Mouse (Mus musculus): Measurements from ENCODE around the gene Etnppl. TPM values are rescaled to one million over a fixed set of nuclear protein-coding genes. Genes with fewer than 3 reads are reported as not detected.

Gene Etnppl
- polyA plus RNA-seq (2015; fragmentation: Nextera tagmentation; extraction: Ambion mirVana), result not detected in 2 replicates

DNA sequence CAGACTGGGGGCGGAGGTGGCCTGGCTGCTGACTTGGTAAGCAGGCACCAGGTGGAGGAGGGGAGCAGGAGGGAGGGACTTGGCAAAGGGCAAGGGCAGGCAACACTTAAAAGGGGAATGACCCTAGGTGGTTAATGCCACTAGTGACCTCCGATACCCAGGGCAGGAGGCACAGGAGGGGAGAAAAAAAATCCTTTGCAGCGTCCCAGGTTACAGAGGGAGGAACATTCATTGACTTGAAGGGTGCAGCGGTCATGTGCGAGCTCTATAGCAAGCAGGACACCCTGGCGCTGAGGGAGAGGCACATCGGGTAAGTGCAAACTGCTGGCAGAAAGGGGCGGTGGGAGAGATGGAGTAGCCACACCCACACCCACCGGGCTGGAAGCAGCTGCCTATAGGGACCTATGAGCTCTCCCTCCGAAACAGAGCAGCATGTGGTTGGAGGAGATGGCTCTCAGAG is at the start of gene Etnppl:
TSS of gene Etnppl (plus strand) at position 10 of the 460 bp plus-strand sequence.
- H3K36me3 ChIP-seq, result no peaks in the 10 kb centered on the region
- ATAC-seq (ENCODE audit: borderline replicate concordance, extremely low read depth, low FRiP score, low TSS enrichment), result 0 out of 2 replicates have a peak, but pooled peaks have one; percentile 49
- 4% methylated on average over 10 of the region's 10 CpGs for WGBS
- H3K4me3 ChIP-seq, result 0 out of 2 replicates have a peak within 1 kb of the TSS, but pooled peaks have one; percentile 10
- no peak within 1 kb of the TSS for H3K27ac ChIP-seq
- peaks cover 7% of the 10 kb centered on the region; the same call in 1 of the 2 replicates for H3K4me1 ChIP-seq
- H3K4me2 ChIP-seq, result peak within 1 kb of the TSS; percentile 52
- H3K9ac ChIP-seq, result no peak within 1 kb of the TSS
- no peaks in the 10 kb centered on the region for H3K9me3 ChIP-seq
- H3K27me3 ChIP-seq, result peaks cover 7% of the 10 kb centered on the region; the same call in 1 of the 2 replicates

GRCm38 (mm10) chr3:130568331-130569095 is 48.7 kb upstream of the Etnppl start:
- Histone ChIP-seq H3K36me3 (no peaks in the 10 kb centered on the region), H3K4me2 (no peak overlapping the region), H3K27me3 (no peaks in the 10 kb centered on the region), H3K9me3 (no peaks in the 10 kb centered on the region), H3K9ac (no peak overlapping the region), H3K4me3 (no peak overlapping the region), H3K4me1 (peaks cover 10% of the 10 kb centered on the region), H3K27ac (peak overlapping the region; percentile 69)
- peak; percentile 80 for ATAC-seq (ENCODE audit: borderline replicate concordance, extremely low read depth, low FRiP score, low TSS enrichment)
- 42% methylated on average over 16 of the region's 16 CpGs for WGBS

GRCm38 (mm10) chr3:130573243-130573642 is 44.0 kb upstream of the Etnppl start:
- Histone ChIP-seq H3K36me3 (no peaks in the 10 kb centered on the region), H3K27ac (no peak overlapping the region), H3K4me1 (peaks cover 7% of the 10 kb centered on the region), H3K4me3 (no peak overlapping the region), H3K9me3 (no peaks in the 10 kb centered on the region), H3K4me2 (no peak overlapping the region), H3K9ac (no peak overlapping the region), H3K27me3 (no peaks in the 10 kb centered on the region)
- WGBS, result 67% methylated on average over 5 of the region's 5 CpGs
- ATAC-seq (ENCODE audit: borderline replicate concordance, extremely low read depth, low FRiP score, low TSS enrichment), result no peak

DNA sequence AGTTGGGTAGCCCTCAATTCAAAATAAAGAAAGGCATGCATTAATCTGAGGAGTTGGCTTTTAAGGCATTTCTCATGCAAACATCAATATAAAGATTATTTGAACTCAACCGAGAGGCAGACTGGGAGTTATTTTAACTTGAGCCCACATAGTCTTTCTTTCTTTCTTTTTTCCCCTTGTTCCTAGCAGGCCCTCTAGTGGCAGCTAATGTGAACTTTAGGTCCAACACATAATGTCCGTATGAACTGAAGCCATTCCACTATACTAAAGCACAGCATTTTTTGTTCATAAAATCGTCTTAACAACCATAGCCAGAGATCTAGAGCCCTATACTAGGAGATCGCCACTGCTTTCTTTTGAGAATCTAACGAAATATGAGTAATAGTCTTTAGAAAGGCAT is 42.6 kb upstream of the Etnppl start:
- Histone ChIP-seq H3K9ac (no peak overlapping the region), H3K27me3 (no peaks in the 10 kb centered on the region), H3K36me3 (no peaks in the 10 kb centered on the region), H3K27ac (no peak overlapping the region), H3K4me1 (0 out of 2 replicates have a peak, but pooled peaks cover 2% of the 10 kb centered on the region), H3K4me3 (no peak overlapping the region), H3K4me2 (no peak overlapping the region), H3K9me3 (no peaks in the 10 kb centered on the region)
- no peak for ATAC-seq (ENCODE audit: borderline replicate concordance, extremely low read depth, low FRiP score, low TSS enrichment)
- 12% methylated on average over 5 of the region's 5 CpGs for WGBS

GRCm38 (mm10) chr3:130576683-130577082 is 40.6 kb upstream of the Etnppl start:
- H3K4me1 ChIP-seq, result 0 out of 2 replicates have a peak, but pooled peaks cover 3% of the 10 kb centered on the region
- ATAC-seq (ENCODE audit: borderline replicate concordance, extremely low read depth, low FRiP score, low TSS enrichment), result no peak
- no peak overlapping the region for H3K9ac ChIP-seq
- no peaks in the 10 kb centered on the region for H3K9me3 ChIP-seq
- H3K27me3 ChIP-seq, result no peaks in the 10 kb centered on the region
- no peaks in the 10 kb centered on the region for H3K36me3 ChIP-seq
- H3K4me2 ChIP-seq, result no peak overlapping the region
- WGBS, result 68% methylated on average over 6 of the region's 6 CpGs
- H3K4me3 ChIP-seq, result no peak overlapping the region
- no peak overlapping the region for H3K27ac ChIP-seq

DNA sequence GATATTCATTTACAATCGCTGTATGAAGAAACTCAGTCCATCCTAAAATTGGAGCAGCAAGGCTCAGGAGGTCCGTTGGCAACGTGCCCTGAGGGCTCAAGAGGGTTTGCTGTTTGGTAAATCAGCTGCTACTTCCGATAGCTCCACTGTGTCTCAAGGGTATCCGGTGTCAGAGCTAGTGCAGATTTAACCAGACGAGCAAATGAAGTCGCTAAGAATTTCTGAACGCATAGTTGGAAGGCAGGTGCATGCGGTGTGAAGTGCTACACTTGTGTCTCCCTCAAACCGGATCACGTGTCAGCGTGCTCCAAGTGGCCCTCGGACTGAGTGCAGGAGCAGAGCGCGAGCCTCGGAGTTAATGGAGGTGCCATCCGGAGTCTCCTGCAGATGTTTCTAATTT is 37.7 kb upstream of the Etnppl start:
- Histone ChIP-seq H3K4me2 (peak overlapping the region; percentile 4; the same call in 1 of the 2 replicates), H3K9ac (no peak overlapping the region), H3K4me3 (no peak overlapping the region), H3K27me3 (no peaks in the 10 kb centered on the region), H3K4me1 (0 out of 2 replicates have a peak, but pooled peaks cover 3% of the 10 kb centered on the region), H3K9me3 (no peaks in the 10 kb centered on the region), H3K36me3 (no peaks in the 10 kb centered on the region), H3K27ac (no peak overlapping the region)
- 41% methylated on average over 17 of the region's 17 CpGs for WGBS
- ATAC-seq (ENCODE audit: borderline replicate concordance, extremely low read depth, low FRiP score, low TSS enrichment), result peak; percentile 39; the same call in 1 of the 2 replicates

DNA sequence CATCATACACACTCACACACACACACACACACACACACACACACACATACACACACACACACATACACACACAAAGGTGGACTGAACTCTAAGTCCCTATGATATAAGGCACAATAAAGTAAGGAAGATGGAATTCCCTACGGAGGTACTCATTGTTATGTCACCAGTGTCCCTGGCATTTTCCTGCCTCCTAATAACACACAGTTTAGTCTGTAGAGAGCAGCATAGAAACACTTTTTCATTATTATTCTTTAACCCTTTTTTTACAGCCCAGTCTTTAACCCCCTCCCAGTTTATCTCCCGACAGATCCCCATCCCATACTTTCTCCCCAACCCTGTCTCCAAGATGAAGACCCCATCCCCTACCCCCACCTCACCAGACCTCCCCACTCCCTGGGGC is 35.7 kb upstream of the Etnppl start:
- no peak overlapping the region for H3K4me2 ChIP-seq
- H3K4me3 ChIP-seq, result no peak overlapping the region
- H3K36me3 ChIP-seq, result no peaks in the 10 kb centered on the region
- H3K27ac ChIP-seq, result no peak overlapping the region
- H3K4me1 ChIP-seq, result 0 out of 2 replicates have a peak, but pooled peaks cover 3% of the 10 kb centered on the region
- ATAC-seq (ENCODE audit: borderline replicate concordance, extremely low read depth, low FRiP score, low TSS enrichment), result no peak
- WGBS, result 67% methylated on average over 2 of the region's 2 CpGs
- no peak overlapping the region for H3K9ac ChIP-seq
- no peaks in the 10 kb centered on the region for H3K9me3 ChIP-seq
- no peaks in the 10 kb centered on the region for H3K27me3 ChIP-seq

GRCm38 (mm10) chr3:130582903-130583664 is 34.2 kb upstream of the Etnppl start:
- H3K27me3 ChIP-seq, result no peaks in the 10 kb centered on the region
- no peaks in the 10 kb centered on the region for H3K36me3 ChIP-seq
- WGBS, result 81% methylated on average over 13 of the region's 13 CpGs
- H3K4me3 ChIP-seq, result no peak overlapping the region
- H3K27ac ChIP-seq, result no peak overlapping the region
- ATAC-seq (ENCODE audit: borderline replicate concordance, extremely low read depth, low FRiP score, low TSS enrichment), result no peak
- no peak overlapping the region for H3K4me2 ChIP-seq
- H3K9me3 ChIP-seq, result no peaks in the 10 kb centered on the region
- H3K4me1 ChIP-seq, result 0 out of 2 replicates have a peak, but pooled peaks cover 3% of the 10 kb centered on the region
- no peak overlapping the region for H3K9ac ChIP-seq

DNA sequence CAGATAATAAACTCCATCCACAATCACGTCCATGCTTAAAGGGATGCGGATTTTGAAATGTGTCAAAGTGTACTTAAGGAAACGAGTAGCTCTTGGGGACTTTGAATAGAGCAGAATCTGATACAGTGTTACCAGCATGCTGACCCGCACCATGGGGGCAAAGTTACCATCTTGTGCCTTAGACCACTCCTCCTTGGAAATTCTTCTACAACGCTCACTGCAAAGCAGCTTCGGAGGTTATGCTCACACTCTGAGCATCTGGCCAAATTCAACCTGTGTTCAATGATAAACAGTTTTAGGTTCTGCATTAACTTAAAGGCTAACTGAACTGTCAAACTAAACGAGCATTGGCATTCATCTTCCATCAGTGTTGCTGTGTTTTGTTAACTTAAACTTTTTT is 33.2 kb upstream of the Etnppl start:
- no peak overlapping the region for H3K27ac ChIP-seq

DNA sequence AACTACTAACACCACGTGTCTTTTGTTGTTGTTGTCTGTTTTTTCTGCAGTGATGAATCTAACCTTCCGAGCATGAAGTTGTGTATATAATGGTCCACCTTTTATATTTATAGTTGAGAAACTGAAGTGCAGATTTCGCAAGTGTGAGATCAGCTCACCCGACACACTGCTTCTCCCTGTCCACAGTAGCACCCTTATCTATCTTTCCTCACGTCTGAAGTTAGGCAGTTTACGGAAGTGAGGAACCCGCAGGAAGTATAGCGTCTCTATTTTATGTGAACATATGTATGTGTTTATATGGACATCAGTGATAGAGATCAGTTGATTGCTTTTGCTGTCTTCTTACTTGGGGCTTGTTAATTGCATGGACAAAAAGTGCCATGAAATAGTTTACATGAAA is 22.2 kb upstream of the Etnppl start:
- 45% methylated on average over 8 of the region's 8 CpGs for WGBS
- no peaks in the 10 kb centered on the region for H3K27me3 ChIP-seq
- no peak overlapping the region for H3K4me3 ChIP-seq
- H3K9ac ChIP-seq, result no peak overlapping the region
- H3K4me2 ChIP-seq, result no peak overlapping the region
- ATAC-seq (ENCODE audit: borderline replicate concordance, extremely low read depth, low FRiP score, low TSS enrichment), result no peak
- no peaks in the 10 kb centered on the region for H3K9me3 ChIP-seq
- no peak overlapping the region for H3K27ac ChIP-seq
- peaks cover 9% of the 10 kb centered on the region; the same call in 1 of the 2 replicates for H3K4me1 ChIP-seq
- no peaks in the 10 kb centered on the region for H3K36me3 ChIP-seq

More for the DNA sequence above, 33.2 kb upstream of the Etnppl start:
- Histone ChIP-seq H3K9me3 (no peaks in the 10 kb centered on the region), H3K4me3 (no peak overlapping the region), H3K36me3 (no peaks in the 10 kb centered on the region), H3K4me2 (no peak overlapping the region), H3K4me1 (0 out of 2 replicates have a peak, but pooled peaks cover 3% of the 10 kb centered on the region), H3K9ac (no peak overlapping the region), H3K27me3 (no peaks in the 10 kb centered on the region)
- WGBS, result 78% methylated on average over 7 of the region's 7 CpGs
- no peak for ATAC-seq (ENCODE audit: borderline replicate concordance, extremely low read depth, low FRiP score, low TSS enrichment)

DNA sequence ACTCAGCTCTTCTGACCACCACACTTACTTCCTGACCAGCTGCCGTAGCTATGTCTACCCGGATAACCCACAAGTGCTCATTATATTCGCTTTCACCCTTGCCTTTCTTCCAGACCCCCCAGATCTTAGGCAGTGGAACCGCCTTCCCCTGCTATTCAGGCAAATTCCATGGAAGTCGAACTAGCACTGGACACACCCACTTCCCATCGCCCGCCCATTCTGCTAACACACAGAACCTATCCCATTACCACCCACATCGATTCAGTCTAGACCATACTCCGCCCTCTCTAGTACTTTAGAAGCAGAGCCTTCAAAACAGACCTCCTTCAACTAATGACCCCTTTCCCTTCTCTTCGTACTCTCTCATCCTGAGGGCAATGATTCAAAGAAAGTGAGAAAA is 15.8 kb upstream of the Etnppl start:
- H3K27ac ChIP-seq, result no peak overlapping the region
- no peak overlapping the region for H3K4me3 ChIP-seq
- ATAC-seq (ENCODE audit: borderline replicate concordance, extremely low read depth, low FRiP score, low TSS enrichment), result no peak
- no peak overlapping the region for H3K4me2 ChIP-seq
- 66% methylated on average over 10 of the region's 10 CpGs for WGBS
- H3K9me3 ChIP-seq, result no peaks in the 10 kb centered on the region
- no peaks in the 10 kb centered on the region for H3K27me3 ChIP-seq
- no peak overlapping the region for H3K9ac ChIP-seq
- H3K36me3 ChIP-seq, result no peaks in the 10 kb centered on the region
- H3K4me1 ChIP-seq, result no peaks in the 10 kb centered on the region

GRCm38 (mm10) chr3:130607924-130608323 is 9.3 kb upstream of the Etnppl start:
- Histone ChIP-seq H3K27me3 (no peaks in the 10 kb centered on the region), H3K4me3 (no peak overlapping the region), H3K9me3 (no peaks in the 10 kb centered on the region), H3K36me3 (no peaks in the 10 kb centered on the region), H3K27ac (no peak overlapping the region), H3K4me2 (no peak overlapping the region), H3K9ac (no peak overlapping the region), H3K4me1 (no peaks in the 10 kb centered on the region)
- ATAC-seq (ENCODE audit: borderline replicate concordance, extremely low read depth, low FRiP score, low TSS enrichment), result no peak
- WGBS, result 52% methylated on average over 2 of the region's 2 CpGs

Measured in lung, embryonic 15.5 days (tissue).